Mouse (Mus musculus): ENCODE results near the gene Kynu. TPM values are rescaled to one million over a fixed set of nuclear protein-coding genes. Genes with fewer than 3 reads are reported as not detected.

Kynu gene
- polyA plus RNA-seq, 1 experiment from 2014 or later = 1.6 TPM

DNA sequence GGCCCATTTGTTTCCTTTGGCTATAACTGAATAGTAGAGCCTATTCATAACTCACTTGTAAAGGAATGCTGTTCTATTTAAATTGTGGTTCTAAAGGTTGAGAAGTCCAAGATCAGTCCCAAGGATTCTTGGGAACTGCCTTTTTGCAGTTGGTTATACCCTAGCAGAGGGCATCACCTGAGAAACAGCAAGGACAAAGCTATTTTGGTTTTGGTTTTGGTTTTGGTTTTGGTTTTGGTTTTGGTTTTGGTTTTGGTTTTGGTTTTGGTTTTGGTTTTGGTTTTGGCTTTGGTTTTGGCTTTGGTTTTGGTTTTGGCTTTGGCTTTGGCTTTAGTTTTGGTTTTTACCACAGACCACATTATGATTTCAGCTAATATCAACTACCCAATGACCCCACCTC lies 66.0 kb downstream of the Kynu start:
- H3K4me1 ChIP-seq (replicated peaks; ENCODE audit: control insufficient read depth, insufficient read depth, low read length) = no peaks in the 10 kb centered on the region
- H3K9ac ChIP-seq (ENCODE audit: low read depth, low read length) = no peak overlapping the region
- H3K9me3 ChIP-seq (ENCODE audit: control insufficient read depth) = no peaks in the 10 kb centered on the region
- H3K36me3 ChIP-seq (ENCODE audit: control insufficient read depth, insufficient read depth) = no peaks in the 10 kb centered on the region
- no peak overlapping the region for H3K27ac ChIP-seq (ENCODE audit: low read depth, low read length)
- H3K27me3 ChIP-seq (replicated peaks; ENCODE audit: control insufficient read depth, insufficient read depth, low read length) = no peaks in the 10 kb centered on the region
- H3K4me3 ChIP-seq (ENCODE audit: low read depth, low read length) = no peak overlapping the region
- TF ChIP-seq CTCF (IDR thresholded peaks at IDR 0.05; ENCODE audit: low read depth) = no peak
- no peak overlapping the region for H3K4me2 ChIP-seq (replicated peaks; ENCODE audit: low read depth)
- ATAC-seq = no peak

DNA sequence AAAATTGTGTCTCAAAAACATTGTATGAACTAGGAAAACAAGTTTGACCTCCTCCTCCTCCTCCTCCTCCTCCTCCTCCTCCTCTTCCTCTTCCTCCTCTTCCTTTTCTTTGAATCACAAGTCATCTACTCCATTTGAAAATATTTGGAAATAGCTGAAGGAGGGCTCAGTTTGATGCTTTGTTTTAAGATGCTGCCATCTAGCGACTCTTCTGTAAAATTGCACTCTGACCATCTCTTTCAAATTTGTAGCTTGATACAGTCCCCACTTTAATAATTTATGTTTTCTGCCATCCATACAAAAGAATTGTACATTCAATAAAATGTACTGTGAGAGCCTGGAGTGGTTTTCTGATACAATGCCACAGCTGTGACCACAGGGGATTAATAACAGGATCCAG lies 67.7 kb downstream of the Kynu start:
- TF ChIP-seq CTCF (IDR thresholded peaks at IDR 0.05; ENCODE audit: low read depth) = peak; percentile 80

DNA sequence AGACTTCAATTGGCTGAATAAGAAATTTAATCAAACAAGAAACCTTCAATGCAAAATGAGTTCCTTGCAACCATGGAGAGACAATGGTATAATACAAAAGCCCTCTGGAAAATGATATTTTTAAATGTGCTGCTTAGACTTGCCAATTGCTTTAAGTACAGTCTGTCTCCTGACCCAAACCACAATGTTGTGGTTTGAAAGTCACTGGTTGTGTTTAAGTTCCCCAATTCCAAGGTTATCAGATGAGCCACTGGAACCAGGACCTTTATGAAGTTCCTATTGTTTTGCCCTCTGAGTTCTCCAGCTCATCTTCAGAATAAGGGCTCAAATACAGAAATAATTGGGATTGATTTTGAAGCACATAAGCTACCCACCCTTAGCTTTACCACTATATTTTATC lies 76.7 kb downstream of the Kynu start:
- TF ChIP-seq CTCF (IDR thresholded peaks at IDR 0.05; ENCODE audit: low read depth) = no peak
- no peaks in the 10 kb centered on the region for H3K36me3 ChIP-seq (ENCODE audit: control insufficient read depth, insufficient read depth)
- H3K27ac ChIP-seq (ENCODE audit: low read depth, low read length) = no peak overlapping the region
- H3K4me3 ChIP-seq (ENCODE audit: low read depth, low read length) = no peak overlapping the region
- H3K4me1 ChIP-seq (replicated peaks; ENCODE audit: control insufficient read depth, insufficient read depth, low read length) = no peaks in the 10 kb centered on the region
- no peak overlapping the region for H3K9ac ChIP-seq (ENCODE audit: low read depth, low read length)
- no peak for ATAC-seq
- H3K9me3 ChIP-seq (ENCODE audit: control insufficient read depth) = no peaks in the 10 kb centered on the region
- no peaks in the 10 kb centered on the region for H3K27me3 ChIP-seq (replicated peaks; ENCODE audit: control insufficient read depth, insufficient read depth, low read length)
- no peak overlapping the region for H3K4me2 ChIP-seq (replicated peaks; ENCODE audit: low read depth)

More for the DNA sequence above, 67.7 kb downstream of the Kynu start:
- Histone ChIP-seq H3K27me3 (replicated peaks; ENCODE audit: control insufficient read depth, insufficient read depth, low read length) (no peaks in the 10 kb centered on the region), H3K9ac (ENCODE audit: low read depth, low read length) (no peak overlapping the region), H3K36me3 (ENCODE audit: control insufficient read depth, insufficient read depth) (no peaks in the 10 kb centered on the region), H3K4me2 (replicated peaks; ENCODE audit: low read depth) (no peak overlapping the region), H3K9me3 (ENCODE audit: control insufficient read depth) (no peaks in the 10 kb centered on the region), H3K4me3 (ENCODE audit: low read depth, low read length) (no peak overlapping the region), H3K27ac (ENCODE audit: low read depth, low read length) (no peak overlapping the region), H3K4me1 (replicated peaks; ENCODE audit: control insufficient read depth, insufficient read depth, low read length) (no peaks in the 10 kb centered on the region)
- 0% methylated on average over 1 of the region's 1 CpGs for WGBS
- ATAC-seq = no peak

DNA sequence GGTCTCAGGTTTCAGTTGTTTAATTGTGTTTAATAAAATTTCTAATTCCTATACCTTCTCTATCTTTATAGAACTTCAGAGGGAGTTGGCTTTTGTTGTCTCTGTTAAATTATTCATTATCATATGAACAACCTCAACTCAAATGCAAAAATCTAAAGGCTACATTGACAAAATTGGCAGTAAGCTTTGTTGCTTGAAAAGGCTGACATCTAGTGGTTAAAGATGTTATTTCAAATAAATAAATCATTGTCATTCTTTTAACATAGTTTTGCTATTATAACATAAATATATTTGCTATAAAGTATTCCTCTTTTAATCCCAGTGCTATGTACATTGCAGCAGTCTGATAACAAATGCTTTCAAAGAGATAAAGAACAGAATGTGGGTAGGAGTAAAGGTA lies 81.4 kb downstream of the Kynu start:
- no peak overlapping the region for H3K27ac ChIP-seq (ENCODE audit: low read depth, low read length)
- H3K36me3 ChIP-seq (ENCODE audit: control insufficient read depth, insufficient read depth) = no peaks in the 10 kb centered on the region
- no peak overlapping the region for H3K4me3 ChIP-seq (ENCODE audit: low read depth, low read length)
- H3K4me1 ChIP-seq (replicated peaks; ENCODE audit: control insufficient read depth, insufficient read depth, low read length) = no peaks in the 10 kb centered on the region
- no peaks in the 10 kb centered on the region for H3K27me3 ChIP-seq (replicated peaks; ENCODE audit: control insufficient read depth, insufficient read depth, low read length)
- H3K9me3 ChIP-seq (ENCODE audit: control insufficient read depth) = no peaks in the 10 kb centered on the region
- peak; percentile 61 for TF ChIP-seq CTCF (IDR thresholded peaks at IDR 0.05; ENCODE audit: low read depth)
- ATAC-seq = no peak
- no peak overlapping the region for H3K4me2 ChIP-seq (replicated peaks; ENCODE audit: low read depth)
- no peak overlapping the region for H3K9ac ChIP-seq (ENCODE audit: low read depth, low read length)

DNA sequence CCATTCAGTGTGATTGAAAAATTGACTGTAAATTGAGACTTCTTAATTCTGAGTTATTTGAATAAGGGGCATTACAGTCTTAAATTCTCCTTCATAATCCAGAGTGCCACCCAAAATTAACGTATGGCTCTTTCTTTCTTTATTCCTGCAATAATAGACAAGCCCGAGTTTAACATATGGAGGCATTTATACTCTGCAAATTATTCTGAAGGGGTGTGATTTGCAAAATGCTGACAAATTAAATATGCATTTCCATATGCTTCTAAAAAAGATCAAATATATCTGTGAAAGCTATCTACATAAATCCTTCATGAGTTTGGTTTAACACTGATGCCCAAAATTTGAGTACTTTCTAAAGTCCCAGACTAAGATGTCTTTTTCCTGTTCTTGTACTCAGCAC lies 91.8 kb downstream of the Kynu start:
- no peak for TF ChIP-seq CTCF (IDR thresholded peaks at IDR 0.05; ENCODE audit: low read depth)
- Histone ChIP-seq H3K4me3 (ENCODE audit: low read depth, low read length) (no peak overlapping the region), H3K27ac (ENCODE audit: low read depth, low read length) (no peak overlapping the region), H3K4me1 (replicated peaks; ENCODE audit: control insufficient read depth, insufficient read depth, low read length) (no peaks in the 10 kb centered on the region), H3K27me3 (replicated peaks; ENCODE audit: control insufficient read depth, insufficient read depth, low read length) (no peaks in the 10 kb centered on the region), H3K36me3 (ENCODE audit: control insufficient read depth, insufficient read depth) (no peaks in the 10 kb centered on the region), H3K4me2 (replicated peaks; ENCODE audit: low read depth) (no peak overlapping the region), H3K9me3 (ENCODE audit: control insufficient read depth) (no peaks in the 10 kb centered on the region), H3K9ac (ENCODE audit: low read depth, low read length) (no peak overlapping the region)
- ATAC-seq = no peak
- WGBS = 79% methylated on average over 2 of the region's 2 CpGs

DNA sequence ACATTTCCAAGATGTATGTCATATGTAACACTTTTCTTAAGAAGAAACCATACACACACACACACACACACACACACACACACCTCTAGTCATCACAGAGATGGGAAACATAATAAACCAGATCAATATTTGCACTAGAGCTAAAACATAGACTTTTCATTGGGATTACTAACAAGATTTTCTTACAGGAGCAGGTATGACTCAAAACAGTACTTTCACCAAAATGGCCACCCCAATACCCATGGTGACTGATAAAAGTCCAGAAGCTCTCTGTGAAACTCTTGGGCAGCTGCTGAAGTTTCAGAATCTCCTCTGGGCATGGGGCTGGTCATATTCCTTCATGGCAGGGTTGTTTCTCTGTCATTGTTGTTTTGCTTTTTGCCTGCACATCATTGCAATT lies 114.5 kb downstream of the Kynu start:
- ATAC-seq = no peak
- no peaks in the 10 kb centered on the region for H3K4me1 ChIP-seq (replicated peaks; ENCODE audit: control insufficient read depth, insufficient read depth, low read length)

GRCm38 (mm10) chr2:43673619-43674018 lies 118.5 kb downstream of the Kynu start:
- no peaks in the 10 kb centered on the region for H3K9me3 ChIP-seq (ENCODE audit: control insufficient read depth)
- 1% methylated on average over 6 of the region's 6 CpGs for WGBS
- no peaks in the 10 kb centered on the region for H3K4me1 ChIP-seq (replicated peaks; ENCODE audit: control insufficient read depth, insufficient read depth, low read length)
- TF ChIP-seq CTCF (IDR thresholded peaks at IDR 0.05; ENCODE audit: low read depth) = peak; percentile 90
- no peak overlapping the region for H3K27ac ChIP-seq (ENCODE audit: low read depth, low read length)
- ATAC-seq = 0 out of 2 replicates have a peak, but pooled peaks have one; percentile 59
- no peaks in the 10 kb centered on the region for H3K36me3 ChIP-seq (ENCODE audit: control insufficient read depth, insufficient read depth)
- no peaks in the 10 kb centered on the region for H3K27me3 ChIP-seq (replicated peaks; ENCODE audit: control insufficient read depth, insufficient read depth, low read length)
- no peak overlapping the region for H3K4me2 ChIP-seq (replicated peaks; ENCODE audit: low read depth)
- no peak overlapping the region for H3K4me3 ChIP-seq (ENCODE audit: low read depth, low read length)
- no peak overlapping the region for H3K9ac ChIP-seq (ENCODE audit: low read depth, low read length)

More for the DNA sequence above, 114.5 kb downstream of the Kynu start:
- no peak for TF ChIP-seq CTCF (IDR thresholded peaks at IDR 0.05; ENCODE audit: low read depth)
- Histone ChIP-seq H3K36me3 (ENCODE audit: control insufficient read depth, insufficient read depth) (no peaks in the 10 kb centered on the region), H3K9me3 (ENCODE audit: control insufficient read depth) (no peaks in the 10 kb centered on the region), H3K9ac (ENCODE audit: low read depth, low read length) (no peak overlapping the region), H3K4me2 (replicated peaks; ENCODE audit: low read depth) (no peak overlapping the region), H3K27me3 (replicated peaks; ENCODE audit: control insufficient read depth, insufficient read depth, low read length) (no peaks in the 10 kb centered on the region), H3K27ac (ENCODE audit: low read depth, low read length) (no peak overlapping the region), H3K4me3 (ENCODE audit: low read depth, low read length) (no peak overlapping the region)
